Mouse (Mus musculus) liver, postnatal 0 days (tissue): ENCODE data around the gene Apof. TPM values are rescaled to one million over a fixed set of nuclear protein-coding genes. Genes with fewer than 3 reads are reported as not detected.

ENCODE experiments used
- ATAC-seq: fragments of 200-750 bp; cut with Nextera tagmentation; 2 replicates; pipeline ENCODE4 v1.8.0; 2017; ENCODE audit warnings: mild to moderate bottlenecking, moderate library complexity
- DNase-seq: peaks from one replicate; pipeline ENCODE4 v3.0.0-alpha.2; 2016
- H3K27ac ChIP-seq: fragments of 300-500 bp; sonication (generic); 2 replicates; pipeline ENCODE4 v1.5.1; 2014; ENCODE audit warnings: antibody characterized with exemption, moderate library complexity, mild to moderate bottlenecking, low read depth
- H3K27me3 ChIP-seq: fragments of 300-500 bp; sonication (generic); 2 replicates; pipeline ENCODE4 v1.6.1; 2014; ENCODE audit warnings: low read length, control low read depth, mixed read lengths; ENCODE audit not compliant: insufficient read depth
- H3K36me3 ChIP-seq: fragments of 300-500 bp; sonication (generic); replicated peaks from 2 replicates; pipeline ENCODE4 v1.6.1; 2014; ENCODE audit warnings: mild to moderate bottlenecking, control low read depth, low read length, moderate library complexity, mixed read lengths; ENCODE audit not compliant: insufficient read depth
- H3K4me1 ChIP-seq: fragments of 300-500 bp; sonication (generic); 2 replicates; pipeline ENCODE4 v1.6.1; 2014; ENCODE audit warnings: antibody characterized with exemption, mild to moderate bottlenecking, control low read depth; ENCODE audit not compliant: insufficient read depth
- H3K4me2 ChIP-seq: fragments of 300-500 bp; sonication (generic); 2 replicates; pipeline ENCODE4 v1.6.1; 2014; ENCODE audit warnings: low read depth, mild to moderate bottlenecking, low read length, moderate library complexity, mixed read lengths
- H3K4me3 ChIP-seq: fragments of 300-500 bp; sonication (generic); 2 replicates; pipeline ENCODE4 v1.5.1; 2014; ENCODE audit warnings: low read depth, low read length
- H3K9ac ChIP-seq: fragments of 300-500 bp; sonication (generic); replicated peaks from 2 replicates; pipeline ENCODE4 v1.6.1; 2014; ENCODE audit warnings: mild to moderate bottlenecking, moderate library complexity
- H3K9me3 ChIP-seq: fragments of 300-500 bp; sonication (generic); 2 replicates; pipeline ENCODE4 v1.6.1; 2016; ENCODE audit warnings: mild to moderate bottlenecking, control low read depth, low read length, mixed read lengths
- CTCF ChIP-seq: sonication (generic); IDR thresholded peaks from 2 replicates; pipeline ENCODE4 v1.5.1; 2016; ENCODE audit warnings: antibody characterized with exemption, low read depth
- EP300 ChIP-seq: IDR thresholded peaks from 2 replicates; pipeline ENCODE4 v1.6.1; 2016; ENCODE audit warnings: antibody characterized with exemption, low read depth, mild to moderate bottlenecking
- WGBS: fragments of 180-500 bp; shearing (Covaris S2); extraction: QIAGEN DNeasy Blood & Tissue Kit; methylation state at CpG from one replicate; pipeline ENCODE4 v1.1.7; 2014; ENCODE audit not compliant: insufficient replicate concordance; 5-methylcytosine and 5-hydroxymethylcytosine counted together
- polyA plus RNA-seq: library from polyadenylated mRNA; unstranded; fragments of >200 nt; fragmentation: Nextera tagmentation; extraction: Ambion mirVana; gene quantifications from 2 replicates; pipeline ENCODE4 v1.2.1, GENCODE M21; 2015

The Apof gene
- polyA plus RNA-seq, 1 experiment from 2014 or later, result 1,338 TPM

DNA sequence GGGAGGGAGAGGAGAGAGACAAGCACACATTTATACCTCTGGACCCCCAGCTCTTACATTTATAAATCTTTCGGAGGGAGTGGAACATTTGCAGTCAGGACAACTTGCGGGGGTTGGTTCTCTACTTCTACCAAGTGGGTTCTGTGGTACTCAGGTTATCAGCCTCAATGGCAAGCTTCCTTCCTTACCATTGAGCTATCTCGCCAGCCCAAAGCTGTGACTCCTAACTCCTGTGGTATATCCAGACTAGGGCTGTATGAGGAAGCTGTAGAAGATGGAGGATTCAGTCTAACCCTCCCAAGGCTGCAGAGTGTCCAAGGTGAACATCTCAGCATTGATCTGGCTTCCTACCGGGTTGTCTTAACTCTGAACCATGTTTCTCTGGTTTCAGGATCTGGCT lies 29.3 kb upstream of the Apof start:
- 77% methylated on average over 4 of the region's 4 CpGs for WGBS
- Histone ChIP-seq H3K36me3 (peaks cover 33% of the 10 kb centered on the region), H3K27ac (no peak overlapping the region), H3K4me3 (no peak overlapping the region), H3K27me3 (no peaks in the 10 kb centered on the region), H3K4me2 (no peak overlapping the region), H3K9ac (no peak overlapping the region), H3K9me3 (no peaks in the 10 kb centered on the region), H3K4me1 (0 out of 2 replicates have a peak, but pooled peaks cover 2% of the 10 kb centered on the region)
- ATAC-seq (no peak), DNase-seq (no peak)
- TF ChIP-seq EP300 (no peak), CTCF (no peak)

DNA sequence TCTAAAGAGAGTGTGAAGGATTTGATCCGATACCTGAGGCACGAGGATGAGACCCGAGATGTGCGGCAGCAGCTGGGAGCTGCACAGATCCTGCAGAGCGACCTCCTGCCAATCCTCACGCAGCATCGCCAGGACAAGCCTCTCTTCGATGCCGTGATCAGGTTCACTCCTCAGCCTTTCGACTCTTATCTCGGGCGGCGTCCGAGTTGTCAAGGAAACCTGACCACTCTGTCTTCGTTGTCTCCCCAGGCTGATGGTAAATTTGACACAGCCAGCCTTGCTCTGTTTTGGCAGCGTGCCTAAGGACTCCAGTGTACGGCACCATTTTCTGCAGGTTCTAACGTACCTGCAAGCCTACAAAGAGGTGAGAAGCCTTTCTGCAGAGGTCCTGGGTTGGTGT lies 28.3 kb upstream of the Apof start:
- no peak for DNase-seq
- peaks cover 43% of the 10 kb centered on the region for H3K36me3 ChIP-seq
- no peak overlapping the region for H3K27ac ChIP-seq
- H3K9ac ChIP-seq, result no peak overlapping the region
- H3K4me3 ChIP-seq, result no peak overlapping the region
- H3K4me2 ChIP-seq, result no peak overlapping the region
- 66% methylated on average over 18 of the region's 18 CpGs for WGBS
- 0 out of 2 replicates have a peak, but pooled peaks cover 2% of the 10 kb centered on the region for H3K4me1 ChIP-seq
- 0 out of 2 replicates have a peak, but pooled peaks have one; percentile 27 for ATAC-seq
- H3K9me3 ChIP-seq, result no peaks in the 10 kb centered on the region
- H3K27me3 ChIP-seq, result no peaks in the 10 kb centered on the region
- TF ChIP-seq EP300, result no peak
- no peak for TF ChIP-seq CTCF

GRCm38 (mm10) chr10:128243252-128243651 lies 25.2 kb upstream of the Apof start:
- Histone ChIP-seq H3K36me3 (peaks cover 65% of the 10 kb centered on the region), H3K9me3 (no peaks in the 10 kb centered on the region), H3K4me3 (no peak overlapping the region), H3K4me2 (no peak overlapping the region), H3K27ac (no peak overlapping the region), H3K27me3 (no peaks in the 10 kb centered on the region), H3K4me1 (no peaks in the 10 kb centered on the region), H3K9ac (no peak overlapping the region)
- TF ChIP-seq CTCF (no peak), EP300 (no peak)
- 90% methylated on average over 8 of the region's 8 CpGs for WGBS
- ATAC-seq, result no peak
- no peak for DNase-seq

- no peak for TF ChIP-seq CTCF
Observed at GRCm38 (mm10) chr10:128244121-128244520, 24.4 kb upstream of the Apof start.

DNA sequence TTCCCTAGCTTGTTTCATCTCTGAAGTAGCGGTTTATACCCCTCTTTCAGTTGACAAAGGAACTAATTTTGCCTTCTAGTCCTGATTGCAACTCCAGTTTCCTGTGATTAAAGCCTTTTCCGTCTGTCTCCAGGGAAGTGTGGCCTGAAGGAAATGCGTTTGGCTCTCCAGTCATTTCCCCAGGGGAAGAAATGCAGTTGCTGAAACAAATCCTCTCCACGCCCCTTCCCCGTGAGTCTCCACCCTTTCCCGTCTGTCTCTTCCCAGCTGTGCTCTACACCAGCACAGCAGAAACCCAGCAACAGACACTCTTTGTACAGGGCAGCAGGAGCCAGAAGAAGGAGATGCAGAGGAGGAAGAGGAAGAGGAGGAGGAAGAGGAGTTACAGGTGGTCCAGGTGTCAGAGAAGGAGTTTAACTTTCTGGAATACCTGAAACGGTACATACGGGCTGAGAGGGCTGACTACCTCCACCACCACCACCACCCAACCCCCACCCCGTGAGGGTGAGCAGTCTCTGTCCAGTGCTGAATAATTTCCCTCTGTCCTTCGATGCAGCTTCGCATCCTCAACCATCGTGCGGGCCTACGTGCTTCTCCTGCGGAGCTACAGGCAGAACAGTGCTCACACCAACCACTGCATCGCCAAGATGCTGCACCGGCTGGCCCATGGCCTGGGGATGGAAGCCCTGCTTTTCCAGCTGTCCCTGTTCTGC lies 21.3 kb upstream of the Apof start:
- Histone ChIP-seq H3K27ac (no peak overlapping the region), H3K27me3 (no peaks in the 10 kb centered on the region), H3K4me2 (no peak overlapping the region), H3K36me3 (peaks cover 81% of the 10 kb centered on the region), H3K4me3 (no peak overlapping the region), H3K9ac (no peak overlapping the region), H3K4me1 (no peaks in the 10 kb centered on the region), H3K9me3 (no peaks in the 10 kb centered on the region)
- no peak for TF ChIP-seq EP300
- no peak for TF ChIP-seq CTCF
- 82% methylated on average over 17 of the region's 17 CpGs for WGBS
- DNase-seq (no peak), ATAC-seq (peak; percentile 40; the same call in 1 of the 2 replicates)

More at GRCm38 (mm10) chr10:128244121-128244520, 24.4 kb upstream of the Apof start:
- no peak overlapping the region for H3K4me2 ChIP-seq
- no peak overlapping the region for H3K9ac ChIP-seq
- no peak overlapping the region for H3K27ac ChIP-seq
- H3K4me3 ChIP-seq, result no peak overlapping the region
- no peaks in the 10 kb centered on the region for H3K9me3 ChIP-seq
- WGBS, result 95% methylated on average over 15 of the region's 15 CpGs
- peaks cover 71% of the 10 kb centered on the region for H3K36me3 ChIP-seq
- H3K27me3 ChIP-seq, result no peaks in the 10 kb centered on the region
- no peak for ATAC-seq
- H3K4me1 ChIP-seq, result no peaks in the 10 kb centered on the region
- DNase-seq, result no peak

GRCm38 (mm10) chr10:128250565-128250964 lies 17.9 kb upstream of the Apof start:
- no peak overlapping the region for H3K27ac ChIP-seq
- no peak for DNase-seq
- TF ChIP-seq CTCF (no peak), EP300 (no peak)
- ATAC-seq, result no peak
- no peak overlapping the region for H3K4me2 ChIP-seq
- H3K9me3 ChIP-seq, result no peaks in the 10 kb centered on the region
- H3K4me1 ChIP-seq, result no peaks in the 10 kb centered on the region
- no peak overlapping the region for H3K9ac ChIP-seq
- peaks cover 62% of the 10 kb centered on the region for H3K36me3 ChIP-seq
- H3K27me3 ChIP-seq, result no peaks in the 10 kb centered on the region
- no peak overlapping the region for H3K4me3 ChIP-seq
- 85% methylated on average over 13 of the region's 13 CpGs for WGBS
